Mouse (Mus musculus) adrenal gland, postnatal 4 days (tissue): ENCODE measurements around the gene Spata6. TPM values are rescaled to one million over a fixed set of nuclear protein-coding genes. Genes with fewer than 3 reads are reported as not detected.

Source experiments
- DNase-seq, 2 experiments: peaks; one replicate each; pipeline ENCODE4 v3.0.0; 2021 to 2022; ENCODE audit warnings: low spot score in 2 of 2, mixed read lengths in 2 of 2
- total RNA-seq, 2 experiments: library from RNA; stranded (reverse); gene quantifications; 2 replicates each; pipeline ENCODE4 v1.2.3; 2021

Spata6 gene
- total RNA-seq, 2 experiments from 2014 or later, result 22.5 to 24.5 TPM

- no peak for DNase-seq
Observed at GRCm38 (mm10) chr4:111817478-111817877, 97.7 kb downstream of the Spata6 start.

- DNase-seq, result no peak
Observed at GRCm38 (mm10) chr4:111838882-111839281, 119.1 kb downstream of the Spata6 start.

GRCm38 (mm10) chr4:111852626-111853025, 132.8 kb downstream of the Spata6 start:
- DNase-seq, result no peak

GRCm38 (mm10) chr4:111866701-111867100, 146.9 kb downstream of the Spata6 start:
- DNase-seq, result no peak

- DNase-seq, result no peak
Observed at GRCm38 (mm10) chr4:111867743-111868401, 148.1 kb downstream of the Spata6 start.

Other genes with a start within 250 kb of the Spata6 start
- 1 to 10 TPM in 1 of 2 experiments, not detected in 1; 2.4 TPM for gene Slc5a9, start 182.9 kb downstream of the Spata6 start, total RNA-seq
- gene Skint8, start 199.4 kb downstream of the Spata6 start, total RNA-seq, result not detected